Mouse (Mus musculus) forebrain, embryonic 16.5 days (tissue): Measurements from ENCODE around the gene Slc48a1. TPM values are rescaled to one million over a fixed set of nuclear protein-coding genes. Genes with fewer than 3 reads are reported as not detected.

ENCODE experiments used
- ATAC-seq: fragments of 200-750 bp; cut with Nextera tagmentation; 2 replicates; pipeline ENCODE4 v1.8.0; 2017; ENCODE audit warnings: mild to moderate bottlenecking, moderate library complexity
- H3K27ac ChIP-seq: fragments of 300-500 bp; sonication (generic); 2 replicates; pipeline ENCODE4 v1.5.1; 2014; ENCODE audit warnings: low read length, control low read depth
- H3K27me3 ChIP-seq: fragments of 300-500 bp; sonication (generic); replicated peaks from 2 replicates; pipeline ENCODE4 v1.6.1; 2014; ENCODE audit warnings: low read length; ENCODE audit not compliant: control insufficient read depth, insufficient read depth
- H3K36me3 ChIP-seq: fragments of 300-500 bp; sonication (generic); 2 replicates; pipeline ENCODE4 v1.6.1; 2014; ENCODE audit not compliant: control insufficient read depth, insufficient read depth
- H3K4me1 ChIP-seq: fragments of 300-500 bp; sonication (generic); replicated peaks from 2 replicates; pipeline ENCODE4 v1.6.1; 2014; ENCODE audit warnings: low read length; ENCODE audit not compliant: control insufficient read depth, insufficient read depth
- H3K4me2 ChIP-seq: fragments of 300-500 bp; sonication (generic); 2 replicates; pipeline ENCODE4 v1.6.1; 2014; ENCODE audit warnings: mild to moderate bottlenecking, low read length, control low read depth
- H3K4me3 ChIP-seq: fragments of 300-500 bp; sonication (generic); replicated peaks from 2 replicates; pipeline ENCODE4 v1.5.1; 2014; ENCODE audit warnings: mild to moderate bottlenecking, low read length, control low read depth
- H3K9ac ChIP-seq: fragments of 300-500 bp; sonication (generic); replicated peaks from 2 replicates; pipeline ENCODE4 v1.6.1; 2014; ENCODE audit warnings: low read depth, low read length, control low read depth
- H3K9me3 ChIP-seq: fragments of 300-500 bp; sonication (generic); 2 replicates; pipeline ENCODE4 v1.6.1; 2016; ENCODE audit warnings: low read length; ENCODE audit not compliant: control insufficient read depth
- WGBS: fragments of 180-500 bp; shearing (Covaris S2); extraction: QIAGEN DNeasy Blood & Tissue Kit; methylation state at CpG from one replicate; pipeline ENCODE4 v1.1.7; 2014; 5-methylcytosine and 5-hydroxymethylcytosine counted together
- polyA plus RNA-seq: library from polyadenylated mRNA; unstranded; fragments of >200 nt; fragmentation: Nextera tagmentation; extraction: Ambion mirVana; gene quantifications from 2 replicates; pipeline ENCODE4 v1.2.1, GENCODE M21; 2015

Gene Slc48a1
- polyA plus RNA-seq, 1 experiment from 2014 or later = 78.2 TPM

DNA sequence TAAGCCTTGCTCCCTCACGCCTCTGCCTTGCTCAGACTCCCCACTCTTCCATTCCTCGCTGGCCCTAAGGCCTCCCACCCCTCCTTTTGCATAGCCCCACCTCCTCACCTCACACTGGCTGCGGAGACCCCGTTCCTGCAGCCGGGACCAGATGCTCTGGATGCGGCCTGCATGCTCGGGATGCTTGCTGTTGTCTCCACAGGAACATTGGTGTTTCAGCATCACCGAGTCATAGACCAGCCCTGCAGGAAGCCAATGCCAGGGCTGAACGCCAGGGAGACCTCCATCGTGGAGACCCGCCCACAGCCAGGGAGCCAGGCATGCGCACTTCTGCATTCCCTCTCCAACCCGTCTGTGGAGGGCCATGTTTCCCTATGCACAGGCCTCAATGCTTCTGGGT, 24.3 kb downstream of the Slc48a1 start:
- ATAC-seq = peak; percentile 75
- Histone ChIP-seq H3K4me3 (peak overlapping the region; percentile 32), H3K27me3 (no peaks in the 10 kb centered on the region), H3K27ac (peak overlapping the region; percentile 53), H3K4me1 (peaks cover 13% of the 10 kb centered on the region), H3K9ac (peak overlapping the region; percentile 50), H3K4me2 (peak overlapping the region; percentile 41), H3K36me3 (peaks cover 2% of the 10 kb centered on the region), H3K9me3 (no peaks in the 10 kb centered on the region)
- 7% methylated on average over 13 of the region's 13 CpGs for WGBS

DNA sequence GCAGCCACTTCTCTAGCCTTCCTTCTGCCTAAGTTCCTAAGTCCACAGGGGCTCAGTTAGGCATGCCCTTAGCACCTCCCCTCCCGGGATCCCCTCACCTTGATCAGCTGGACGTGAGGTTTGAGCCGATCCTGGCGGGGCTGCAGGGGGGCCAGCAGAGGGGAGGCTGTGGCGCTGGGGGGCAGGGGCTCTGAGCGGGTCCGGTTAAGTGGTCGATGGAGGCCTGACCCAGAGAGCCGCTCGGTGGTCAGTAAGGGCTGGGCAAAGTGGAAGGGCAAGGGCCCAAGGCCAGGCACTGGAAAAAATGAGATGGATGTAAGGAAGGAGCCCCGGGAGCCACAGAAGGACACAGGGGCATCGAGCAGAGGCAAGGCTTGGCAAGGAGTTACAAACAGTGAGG, 29.5 kb downstream of the Slc48a1 start:
- H3K4me1 ChIP-seq = peaks cover 12% of the 10 kb centered on the region
- ATAC-seq = no peak
- H3K27ac ChIP-seq = no peak overlapping the region
- H3K4me2 ChIP-seq = no peak overlapping the region
- no peak overlapping the region for H3K4me3 ChIP-seq
- 75% methylated on average over 12 of the region's 12 CpGs for WGBS
- no peak overlapping the region for H3K9ac ChIP-seq
- no peaks in the 10 kb centered on the region; the same call in 1 of the 2 replicates for H3K36me3 ChIP-seq
- no peaks in the 10 kb centered on the region for H3K27me3 ChIP-seq
- H3K9me3 ChIP-seq = no peaks in the 10 kb centered on the region

DNA sequence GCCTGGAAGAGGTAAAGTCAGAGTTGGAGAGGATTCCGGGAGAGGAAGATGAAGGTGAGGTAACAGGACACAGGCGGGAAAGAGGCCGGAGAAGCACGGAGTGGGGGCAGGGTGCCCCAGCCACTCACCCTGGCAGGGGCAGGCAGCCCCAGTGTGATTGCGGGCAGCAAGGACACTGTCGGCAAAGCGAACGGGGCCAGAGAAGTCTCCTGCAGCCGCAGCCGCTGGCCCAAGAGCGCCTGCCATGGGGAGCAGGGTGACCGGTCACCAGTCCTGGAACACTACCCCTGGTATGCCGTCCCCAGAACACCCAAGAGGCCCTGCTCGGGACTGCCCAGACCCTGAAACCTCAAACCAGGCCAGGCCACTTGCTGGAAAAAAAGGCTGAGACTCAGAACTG, 30.2 kb downstream of the Slc48a1 start:
- no peak for ATAC-seq
- 88% methylated on average over 14 of the region's 14 CpGs for WGBS
- H3K27ac ChIP-seq = no peak overlapping the region
- H3K4me2 ChIP-seq = no peak overlapping the region
- no peaks in the 10 kb centered on the region for H3K27me3 ChIP-seq
- no peaks in the 10 kb centered on the region; the same call in 1 of the 2 replicates for H3K36me3 ChIP-seq
- H3K9me3 ChIP-seq = no peaks in the 10 kb centered on the region
- H3K4me1 ChIP-seq = peaks cover 18% of the 10 kb centered on the region
- H3K4me3 ChIP-seq = no peak overlapping the region
- H3K9ac ChIP-seq = no peak overlapping the region

DNA sequence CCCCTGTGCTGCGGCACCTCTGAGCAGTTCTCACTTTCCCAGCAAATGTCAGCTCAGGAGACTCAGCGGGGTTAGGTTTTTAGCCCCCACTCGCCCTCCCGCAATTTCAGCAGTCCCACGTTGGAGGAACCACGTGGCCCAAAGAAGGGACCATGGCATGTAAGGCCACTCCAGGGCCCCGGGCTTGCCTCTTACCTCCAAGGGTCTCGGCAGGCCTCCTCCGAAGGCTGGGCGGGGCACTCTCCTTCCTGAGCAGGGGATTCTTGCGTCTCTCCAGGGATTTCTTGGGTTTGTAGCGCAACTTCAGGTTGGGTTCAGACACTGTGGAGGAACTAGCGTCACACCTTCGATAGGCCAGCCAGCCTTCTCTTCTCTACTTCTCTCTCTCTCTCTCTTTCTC, 30.9 kb downstream of the Slc48a1 start:
- ATAC-seq = no peak
- Histone ChIP-seq H3K27ac (no peak overlapping the region), H3K4me1 (peaks cover 24% of the 10 kb centered on the region), H3K9ac (no peak overlapping the region), H3K9me3 (no peaks in the 10 kb centered on the region), H3K36me3 (no peaks in the 10 kb centered on the region; the same call in 1 of the 2 replicates), H3K4me2 (no peak overlapping the region), H3K4me3 (no peak overlapping the region), H3K27me3 (no peaks in the 10 kb centered on the region)
- 92% methylated on average over 14 of the region's 14 CpGs for WGBS

DNA sequence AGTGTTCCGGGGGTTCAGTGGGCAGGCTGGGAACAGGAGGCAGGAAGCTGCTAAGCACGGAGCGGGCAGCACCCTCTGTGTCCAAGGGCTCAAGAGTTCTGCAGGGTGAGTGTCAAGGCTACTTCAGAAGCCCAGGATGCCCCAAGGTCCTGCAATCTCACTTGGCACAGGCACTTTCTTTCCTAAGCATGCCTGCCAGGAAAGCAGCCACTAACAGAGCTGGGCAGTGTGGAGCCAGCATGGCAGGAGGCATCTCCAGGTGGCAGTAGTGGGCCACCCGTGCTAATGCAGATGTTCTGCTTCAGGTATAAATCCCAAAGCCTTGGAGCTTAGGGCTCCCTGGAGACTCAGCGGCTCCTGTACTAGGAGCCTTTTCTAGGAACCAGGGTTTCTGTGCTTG, 31.6 kb downstream of the Slc48a1 start:
- H3K27me3 ChIP-seq = no peaks in the 10 kb centered on the region
- H3K36me3 ChIP-seq = no peaks in the 10 kb centered on the region; the same call in 1 of the 2 replicates
- H3K4me2 ChIP-seq = no peak overlapping the region
- WGBS = 88% methylated on average over 5 of the region's 5 CpGs
- H3K9ac ChIP-seq = no peak overlapping the region
- no peak overlapping the region for H3K4me3 ChIP-seq
- no peaks in the 10 kb centered on the region for H3K9me3 ChIP-seq
- peaks cover 24% of the 10 kb centered on the region for H3K4me1 ChIP-seq
- no peak overlapping the region for H3K27ac ChIP-seq
- no peak for ATAC-seq

DNA sequence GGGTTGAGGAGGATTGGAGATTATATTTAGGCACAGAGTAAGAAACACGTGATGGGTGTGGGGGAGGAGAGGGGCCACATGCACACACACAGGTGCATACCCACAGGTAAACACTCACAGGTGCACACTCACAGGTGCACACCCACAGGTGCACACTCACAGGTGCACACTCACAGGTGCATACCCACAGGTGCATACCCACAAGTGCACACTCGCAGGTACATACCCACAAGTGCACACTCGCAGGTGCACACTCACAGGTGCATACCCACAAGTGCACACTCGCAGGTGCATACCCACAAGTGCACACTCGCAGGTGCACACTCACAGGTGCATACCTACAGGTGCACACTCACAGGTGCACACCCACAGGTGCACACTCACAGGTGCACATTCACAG, 32.1 kb downstream of the Slc48a1 start:
- Histone ChIP-seq H3K4me3 (no peak overlapping the region), H3K4me1 (peaks cover 24% of the 10 kb centered on the region), H3K36me3 (no peaks in the 10 kb centered on the region; the same call in 1 of the 2 replicates), H3K27me3 (no peaks in the 10 kb centered on the region), H3K9me3 (no peaks in the 10 kb centered on the region), H3K4me2 (no peak overlapping the region), H3K9ac (no peak overlapping the region), H3K27ac (no peak overlapping the region)
- 94% methylated on average over 5 of the region's 5 CpGs for WGBS
- no peak for ATAC-seq

DNA sequence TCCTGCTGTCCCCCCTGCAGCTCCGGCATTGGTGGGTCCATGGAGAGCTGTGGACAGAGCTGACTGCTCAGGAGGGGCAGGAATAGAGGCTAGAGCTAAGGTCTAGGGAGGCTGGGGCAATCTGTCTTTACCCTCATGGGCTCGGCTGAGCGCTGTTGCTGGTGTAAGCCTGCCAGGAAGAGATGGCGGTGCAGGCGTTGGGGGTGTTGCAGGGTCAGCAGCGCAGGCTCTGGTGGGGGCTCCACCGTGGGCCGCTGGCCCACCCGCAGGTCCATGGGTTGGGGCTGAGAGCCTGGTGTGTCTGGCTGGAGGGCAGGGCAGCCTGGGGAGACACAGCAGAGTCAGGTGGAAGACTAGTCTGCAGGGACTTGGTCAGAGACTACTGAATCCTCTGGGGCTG, 33.0 kb downstream of the Slc48a1 start:
- no peak overlapping the region for H3K4me2 ChIP-seq
- no peaks in the 10 kb centered on the region for H3K9me3 ChIP-seq
- WGBS = 84% methylated on average over 9 of the region's 9 CpGs
- no peak overlapping the region for H3K9ac ChIP-seq
- H3K36me3 ChIP-seq = no peaks in the 10 kb centered on the region; the same call in 1 of the 2 replicates
- no peak overlapping the region for H3K27ac ChIP-seq
- peaks cover 24% of the 10 kb centered on the region for H3K4me1 ChIP-seq
- no peak overlapping the region for H3K4me3 ChIP-seq
- no peak for ATAC-seq
- no peaks in the 10 kb centered on the region for H3K27me3 ChIP-seq

DNA sequence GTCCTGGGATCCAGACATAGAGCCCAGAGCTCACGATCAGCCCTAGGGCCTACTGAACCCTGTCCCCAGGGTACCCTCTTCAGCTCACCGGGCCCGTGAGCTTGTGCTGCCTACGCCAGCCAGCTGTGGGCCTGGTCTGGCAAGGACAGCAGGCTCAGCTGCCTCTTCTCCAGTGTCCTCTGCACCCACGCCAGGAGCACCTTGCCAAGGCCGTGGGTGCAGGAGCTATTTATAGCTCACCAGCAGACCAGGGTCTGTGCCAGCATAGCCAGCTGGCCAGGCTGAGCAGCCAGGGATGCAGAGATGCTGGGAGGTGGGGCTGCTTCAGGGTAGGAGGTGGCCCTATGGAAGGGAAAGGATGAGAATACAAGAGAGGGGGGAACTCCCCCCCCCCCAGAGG, 33.8 kb downstream of the Slc48a1 start:
- Histone ChIP-seq H3K27ac (peak overlapping the region; percentile 60), H3K36me3 (no peaks in the 10 kb centered on the region), H3K9me3 (no peaks in the 10 kb centered on the region), H3K4me2 (no peak overlapping the region), H3K9ac (no peak overlapping the region), H3K27me3 (no peaks in the 10 kb centered on the region), H3K4me3 (no peak overlapping the region), H3K4me1 (peaks cover 24% of the 10 kb centered on the region)
- ATAC-seq = peak; percentile 83
- WGBS = 27% methylated on average over 6 of the region's 6 CpGs

DNA sequence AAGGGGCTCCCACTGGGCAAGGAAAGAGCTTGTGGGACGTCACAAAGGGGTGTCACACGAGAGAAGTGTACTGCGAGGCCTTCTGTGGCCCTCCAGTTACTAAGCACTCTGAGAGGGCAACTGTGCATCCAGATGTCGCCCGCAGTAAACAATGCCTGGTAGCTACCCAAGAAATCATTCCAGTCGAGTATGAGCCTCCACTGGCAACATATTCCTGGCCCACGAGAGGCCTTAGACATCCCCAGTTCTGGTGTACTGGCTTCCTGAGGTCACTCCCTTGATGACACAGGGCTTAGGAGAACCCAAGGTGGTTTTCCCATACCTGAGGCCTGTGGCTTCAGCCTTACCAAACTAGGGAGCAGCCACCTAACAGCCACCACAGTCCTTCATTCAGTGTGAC, 34.6 kb downstream of the Slc48a1 start:
- Histone ChIP-seq H3K4me3 (no peak overlapping the region), H3K4me1 (peaks cover 24% of the 10 kb centered on the region), H3K27ac (peak overlapping the region; percentile 60), H3K9ac (no peak overlapping the region), H3K36me3 (no peaks in the 10 kb centered on the region), H3K27me3 (no peaks in the 10 kb centered on the region), H3K9me3 (no peaks in the 10 kb centered on the region), H3K4me2 (no peak overlapping the region; the same call in 1 of the 2 replicates)
- 51% methylated on average over 7 of the region's 7 CpGs for WGBS
- no peak for ATAC-seq
